Mouse (Mus musculus) erythroblast, embryonic 14.5 days (primary cell): ENCODE data around the gene Dennd1a.

Experiments
- GATA1 ChIP-seq: IDR thresholded peaks from 2 replicates; pipeline ENCODE4 v1.6.1; 2012; ENCODE audit warnings: low read length, inconsistent platforms, mixed read lengths
- TAL1 ChIP-seq: IDR thresholded peaks from 3 replicates; pipeline ENCODE4 v1.6.1; 2012; ENCODE audit warnings: low read length, inconsistent platforms, mixed read lengths

DNA sequence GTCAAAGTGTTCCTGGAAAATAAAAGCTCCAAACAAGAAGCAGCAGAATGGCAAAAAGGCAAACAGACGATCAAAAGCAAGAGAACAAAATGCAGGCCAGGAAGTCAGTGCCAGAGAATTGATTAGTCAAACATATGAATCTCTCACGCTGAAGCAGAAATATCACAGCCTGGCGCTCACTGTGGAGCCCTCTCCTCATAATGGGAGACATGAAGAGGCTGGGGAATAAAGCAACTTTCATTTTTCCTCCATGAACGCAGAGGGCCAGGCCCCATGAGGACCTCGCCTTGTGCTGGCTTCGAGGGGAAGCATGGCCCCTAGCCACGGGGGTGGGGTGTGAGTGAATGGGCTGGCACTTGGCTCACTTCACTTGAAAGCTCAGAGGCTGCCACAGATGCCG is 383.9 kb downstream of the Dennd1a start:
- TF ChIP-seq GATA1 (no peak), TAL1 (no peak)
